Mouse (Mus musculus) midbrain, embryonic 11.5 days (tissue): Measurements from ENCODE around the gene Syngr1. TPM values are rescaled to one million over a fixed set of nuclear protein-coding genes. Genes with fewer than 3 reads are reported as not detected.

Experiments
- ATAC-seq: fragments of 200-750 bp; cut with Nextera tagmentation; 2 replicates; pipeline ENCODE4 v1.8.0; 2017; ENCODE audit warnings: moderate TSS enrichment, moderate library complexity; ENCODE audit not compliant: low FRiP score
- DNase-seq: peaks from one replicate; pipeline ENCODE4 v3.0.0; 2015; ENCODE audit warnings: low spot score; ENCODE audit errors: missing footprints
- H3K27ac ChIP-seq: fragments of 300-500 bp; sonication (generic); 2 replicates; pipeline ENCODE4 v1.5.1; 2014; ENCODE audit warnings: low read depth, low read length
- H3K27me3 ChIP-seq: fragments of 300-500 bp; sonication (generic); 2 replicates; pipeline ENCODE4 v1.6.1; 2014; ENCODE audit warnings: mild to moderate bottlenecking, low read length, moderate library complexity, mixed read lengths; ENCODE audit not compliant: control insufficient read depth, insufficient read depth
- H3K36me3 ChIP-seq: fragments of 300-500 bp; sonication (generic); 2 replicates; pipeline ENCODE4 v1.6.1; 2014; ENCODE audit warnings: mild to moderate bottlenecking, low read length, moderate library complexity, mixed read lengths; ENCODE audit not compliant: control insufficient read depth, insufficient read depth
- H3K4me1 ChIP-seq: fragments of 300-500 bp; sonication (generic); 2 replicates; pipeline ENCODE4 v1.6.1; 2014; ENCODE audit warnings: low read length; ENCODE audit not compliant: control insufficient read depth, insufficient read depth
- H3K4me2 ChIP-seq: fragments of 300-500 bp; sonication (generic); 2 replicates; pipeline ENCODE4 v1.6.1; 2014; ENCODE audit warnings: mild to moderate bottlenecking, moderate library complexity
- H3K4me3 ChIP-seq: fragments of 300-500 bp; sonication (generic); 2 replicates; pipeline ENCODE4 v1.5.1; 2014; ENCODE audit warnings: low read depth, low read length
- H3K9ac ChIP-seq: fragments of 300-500 bp; sonication (generic); 2 replicates; pipeline ENCODE4 v1.6.1; 2014; ENCODE audit warnings: low read length
- H3K9me3 ChIP-seq: fragments of 300-500 bp; sonication (generic); 2 replicates; pipeline ENCODE4 v1.6.1; 2016; ENCODE audit warnings: low read length; ENCODE audit not compliant: control insufficient read depth
- WGBS: fragments of 180-500 bp; shearing (Covaris S2); extraction: QIAGEN DNeasy Blood & Tissue Kit; methylation state at CpG from one replicate; pipeline ENCODE4 v1.1.7; 2014; 5-methylcytosine and 5-hydroxymethylcytosine counted together
- polyA plus RNA-seq: library from polyadenylated mRNA; unstranded; fragments of >200 nt; fragmentation: Nextera tagmentation; extraction: Ambion mirVana; gene quantifications from 2 replicates; pipeline ENCODE4 v1.2.1, GENCODE M21; 2014

Syngr1 gene
- polyA plus RNA-seq, 1 experiment from 2014 or later = 7.4 TPM

DNA sequence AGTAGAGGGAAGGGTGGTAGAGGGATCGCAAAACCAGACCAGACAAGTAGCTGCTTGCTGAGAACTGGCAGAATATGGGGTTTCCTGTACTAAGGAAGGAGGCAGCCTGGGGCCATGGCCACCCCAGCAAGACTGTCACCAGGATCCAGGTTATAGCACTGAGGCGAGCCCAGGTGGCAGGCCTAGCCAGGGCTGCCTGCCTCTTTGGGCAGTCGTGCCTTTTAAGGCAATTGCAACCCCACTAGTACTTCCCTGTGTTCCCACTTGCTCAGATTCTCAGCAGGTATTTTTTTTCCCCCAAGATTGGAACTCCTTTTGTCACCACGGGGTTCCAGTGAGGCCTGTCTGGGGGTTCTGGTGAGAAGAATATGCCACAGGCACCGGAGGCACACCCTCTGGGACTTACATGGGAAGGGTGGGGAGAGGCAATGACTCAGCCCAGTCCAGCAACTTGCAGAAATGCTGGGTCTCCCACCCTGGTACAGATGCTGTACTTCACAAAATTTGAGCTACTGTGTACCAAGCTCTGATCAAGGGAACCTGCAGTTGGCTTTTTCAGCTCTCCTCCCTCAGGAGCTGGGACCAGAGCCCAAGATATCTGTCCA is 15.3 kb upstream of the Syngr1 start:
- ATAC-seq (peak; percentile 28; the same call in 1 of the 2 replicates), DNase-seq (no peak)
- 31% methylated on average over 5 of the region's 5 CpGs for WGBS
- H3K4me2 ChIP-seq = no peak overlapping the region
- H3K27ac ChIP-seq = no peak overlapping the region
- no peaks in the 10 kb centered on the region for H3K27me3 ChIP-seq
- peak overlapping the region; percentile 12; the same call in 1 of the 2 replicates for H3K9ac ChIP-seq
- peaks cover 24% of the 10 kb centered on the region for H3K36me3 ChIP-seq
- H3K4me1 ChIP-seq = peaks cover 7% of the 10 kb centered on the region
- no peaks in the 10 kb centered on the region for H3K9me3 ChIP-seq
- no peak overlapping the region for H3K4me3 ChIP-seq

DNA sequence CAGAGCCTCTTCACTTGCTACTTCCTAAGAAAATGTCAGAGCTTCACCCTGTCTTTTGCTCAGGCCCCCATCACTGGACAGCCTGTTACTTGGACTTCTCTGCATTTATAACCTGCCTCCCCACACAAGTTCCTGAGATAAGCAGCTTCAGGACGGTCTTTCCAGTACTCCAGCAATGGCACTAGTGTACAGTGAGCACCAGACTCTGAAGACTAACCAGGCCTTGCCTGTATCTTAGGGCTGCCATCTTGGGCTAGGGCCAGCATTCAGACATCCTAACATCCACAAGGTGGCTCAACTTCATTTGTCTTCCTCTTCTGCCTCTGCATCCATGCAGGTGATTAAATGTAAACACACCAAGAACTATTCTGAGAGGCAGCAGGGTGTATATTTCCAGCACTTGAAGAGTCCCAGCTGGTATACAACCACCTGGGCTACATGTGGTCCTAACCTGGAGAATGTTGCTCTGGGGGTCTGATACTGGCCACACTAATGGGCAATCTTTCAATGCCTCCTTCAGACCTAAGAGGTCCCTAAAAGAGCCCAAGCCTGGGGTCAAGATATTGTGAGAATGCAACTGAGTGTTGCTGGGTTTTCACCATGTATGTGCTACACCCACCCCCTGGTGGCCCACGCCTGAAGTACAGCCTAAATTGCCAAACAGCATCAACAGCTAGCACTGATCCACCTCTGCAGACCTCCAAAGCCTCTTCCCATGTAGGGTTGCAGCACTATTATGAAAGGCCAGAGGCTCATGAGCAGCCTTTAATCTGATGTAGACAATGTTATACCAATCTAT is 14.6 kb upstream of the Syngr1 start:
- 0 out of 2 replicates have a peak, but pooled peaks have one; percentile 31 for ATAC-seq
- 4% methylated on average over 2 of the region's 2 CpGs for WGBS
- no peak overlapping the region for H3K27ac ChIP-seq
- no peak overlapping the region for H3K4me3 ChIP-seq
- H3K9ac ChIP-seq = no peak overlapping the region
- H3K4me2 ChIP-seq = no peak overlapping the region
- peaks cover 29% of the 10 kb centered on the region for H3K36me3 ChIP-seq
- peak; percentile 98 for DNase-seq
- peaks cover 14% of the 10 kb centered on the region for H3K4me1 ChIP-seq
- H3K27me3 ChIP-seq = no peaks in the 10 kb centered on the region
- H3K9me3 ChIP-seq = no peaks in the 10 kb centered on the region

DNA sequence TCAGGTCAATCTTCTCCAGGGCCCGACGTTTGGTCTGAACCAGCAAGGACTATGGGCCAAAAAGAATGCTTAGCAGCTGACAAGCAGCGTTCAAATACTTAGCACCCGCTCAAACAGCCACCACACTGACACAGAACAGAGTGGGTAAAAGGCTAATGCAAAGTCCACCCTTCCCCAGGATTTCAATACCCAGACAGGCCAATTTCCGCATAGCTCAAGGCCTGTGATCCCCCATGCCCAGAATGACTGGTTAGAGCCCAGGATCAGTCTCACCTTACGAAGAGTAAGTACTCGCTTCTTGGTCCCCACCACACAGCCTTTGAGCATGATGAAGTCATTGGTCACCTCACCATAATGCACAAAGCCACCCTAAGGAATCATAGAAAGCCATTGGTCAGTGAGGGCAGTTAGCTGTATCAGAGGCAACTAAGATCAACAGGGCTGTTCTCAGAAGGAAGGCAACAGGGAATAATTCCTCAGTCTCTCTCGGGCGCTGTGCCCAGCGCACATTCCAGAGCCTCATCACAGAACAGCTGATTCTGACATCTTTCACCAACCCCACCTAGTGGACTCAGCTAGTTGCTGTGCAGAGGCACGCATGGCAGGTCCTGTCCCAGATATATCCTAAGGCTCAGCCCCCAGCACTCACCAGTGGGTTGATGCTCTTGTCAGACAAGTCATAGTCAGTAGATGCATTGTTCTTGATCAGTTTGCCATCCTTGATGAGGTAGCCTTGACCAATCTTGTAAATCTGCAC is 12.9 kb upstream of the Syngr1 start:
- H3K27ac ChIP-seq = no peak overlapping the region
- no peaks in the 10 kb centered on the region for H3K9me3 ChIP-seq
- 67% methylated on average over 11 of the region's 11 CpGs for WGBS
- H3K4me1 ChIP-seq = peaks cover 22% of the 10 kb centered on the region
- H3K4me3 ChIP-seq = no peak overlapping the region
- no peaks in the 10 kb centered on the region for H3K27me3 ChIP-seq
- ATAC-seq = no peak
- no peak overlapping the region for H3K4me2 ChIP-seq
- no peak for DNase-seq
- H3K9ac ChIP-seq = no peak overlapping the region
- peaks cover 32% of the 10 kb centered on the region for H3K36me3 ChIP-seq

DNA sequence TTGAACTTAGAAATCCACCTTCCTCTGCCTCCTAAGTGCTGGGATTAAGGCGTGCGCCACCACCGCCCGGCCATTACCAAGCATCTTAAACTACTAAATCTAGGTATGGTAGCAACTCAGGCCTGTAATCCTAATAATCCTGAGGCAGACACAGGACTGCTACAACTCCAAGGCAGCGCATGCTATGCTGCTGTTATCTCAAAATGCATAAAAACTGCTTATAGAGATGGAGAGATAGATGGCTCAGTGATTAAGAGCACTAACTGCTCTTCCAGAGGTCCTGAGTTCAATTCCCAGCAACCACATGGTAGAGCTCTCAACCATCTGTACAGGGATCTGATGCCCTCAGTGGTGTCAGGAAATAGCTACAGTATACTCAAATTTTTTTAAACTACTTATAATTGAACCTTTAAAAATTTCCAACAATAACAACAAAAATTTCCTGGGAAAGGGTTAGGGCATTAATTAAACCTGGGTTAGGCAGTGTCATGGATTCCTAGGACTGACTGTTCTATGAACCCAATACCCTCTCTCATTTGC is 11.9 kb upstream of the Syngr1 start:
- Histone ChIP-seq H3K27ac (no peak overlapping the region), H3K4me2 (no peak overlapping the region), H3K9ac (no peak overlapping the region), H3K4me3 (no peak overlapping the region), H3K27me3 (no peaks in the 10 kb centered on the region), H3K9me3 (no peaks in the 10 kb centered on the region), H3K36me3 (peaks cover 32% of the 10 kb centered on the region), H3K4me1 (peaks cover 22% of the 10 kb centered on the region)
- DNase-seq (no peak), ATAC-seq (no peak)
- WGBS = 93% methylated on average over 5 of the region's 5 CpGs

DNA sequence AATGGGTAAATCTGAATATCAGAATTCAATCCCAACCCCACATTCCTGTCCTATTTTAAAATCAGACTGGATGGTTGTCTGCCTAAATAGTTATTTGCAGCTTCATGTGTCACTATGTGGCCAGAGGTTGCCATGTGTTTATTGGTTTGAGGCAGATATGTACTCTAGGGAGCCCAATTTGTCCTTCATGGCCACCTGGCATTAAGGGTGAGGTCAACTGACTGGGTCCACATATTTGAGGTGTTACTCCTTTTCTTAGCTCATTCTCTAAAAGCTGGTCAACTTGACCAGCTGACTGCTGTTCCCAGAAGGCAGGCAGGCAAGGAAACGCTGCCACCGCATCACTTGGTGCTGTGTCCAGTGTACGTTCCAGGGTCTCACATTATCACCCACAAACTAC is 11.2 kb upstream of the Syngr1 start:
- Histone ChIP-seq H3K4me3 (peak overlapping the region; percentile 3; the same call in 1 of the 2 replicates), H3K9ac (peak overlapping the region; percentile 33; the same call in 1 of the 2 replicates), H3K4me1 (peaks cover 22% of the 10 kb centered on the region), H3K36me3 (peaks cover 32% of the 10 kb centered on the region), H3K27me3 (no peaks in the 10 kb centered on the region), H3K4me2 (no peak overlapping the region), H3K27ac (no peak overlapping the region), H3K9me3 (no peaks in the 10 kb centered on the region)
- DNase-seq (no peak), ATAC-seq (no peak)
- 87% methylated on average over 3 of the region's 3 CpGs for WGBS

DNA sequence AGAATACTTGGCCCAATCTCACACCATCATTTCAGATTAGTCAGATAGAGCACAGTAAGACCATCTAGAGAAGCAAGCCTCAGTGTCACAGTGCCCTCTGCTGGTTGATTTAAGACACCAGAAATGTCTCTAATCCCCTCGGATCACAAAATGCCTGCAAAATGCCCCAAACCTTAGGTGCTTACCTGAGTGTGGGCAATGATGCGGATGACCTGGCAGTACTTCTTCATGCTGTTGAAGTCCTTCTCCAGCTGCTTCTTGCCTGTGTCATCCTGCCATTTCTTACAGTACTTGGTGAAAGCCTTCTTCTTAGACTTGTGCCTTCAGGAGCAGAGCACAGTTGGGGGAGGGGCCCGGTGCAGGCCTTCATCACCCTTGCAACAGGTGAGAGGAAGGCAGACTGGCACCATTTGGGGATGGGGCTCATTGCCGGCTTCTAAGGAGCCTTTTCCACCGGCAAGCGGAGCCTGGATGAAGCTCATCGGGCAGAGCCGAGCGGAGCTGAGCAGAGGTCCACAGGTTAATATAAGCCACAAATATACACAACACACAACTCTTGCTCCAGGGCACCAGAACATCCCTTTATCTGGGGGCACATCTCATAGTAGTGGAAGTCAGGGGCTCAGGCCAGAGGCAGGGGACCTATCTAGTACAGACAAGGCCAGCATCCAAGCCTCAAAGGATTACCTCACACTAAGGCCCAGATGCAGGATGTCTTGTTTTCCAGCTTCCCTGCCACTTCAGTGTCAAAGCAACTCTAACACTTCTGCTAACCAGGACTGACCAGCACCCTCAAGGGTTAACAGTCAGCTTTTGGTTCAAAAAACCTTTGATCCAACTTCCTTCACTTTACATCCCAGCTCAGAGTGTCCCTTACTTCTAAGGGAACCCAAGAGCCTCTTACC is 10.2 kb upstream of the Syngr1 start:
- peak overlapping the region; percentile 78 for H3K4me3 ChIP-seq
- peak overlapping the region; percentile 55 for H3K4me2 ChIP-seq
- peaks cover 32% of the 10 kb centered on the region for H3K36me3 ChIP-seq
- no peak overlapping the region for H3K27ac ChIP-seq
- H3K9ac ChIP-seq = peak overlapping the region; percentile 97
- H3K9me3 ChIP-seq = no peaks in the 10 kb centered on the region
- 55% methylated on average over 9 of the region's 9 CpGs for WGBS
- H3K4me1 ChIP-seq = peaks cover 22% of the 10 kb centered on the region
- H3K27me3 ChIP-seq = no peaks in the 10 kb centered on the region
- no peak for ATAC-seq
- DNase-seq = no peak

DNA sequence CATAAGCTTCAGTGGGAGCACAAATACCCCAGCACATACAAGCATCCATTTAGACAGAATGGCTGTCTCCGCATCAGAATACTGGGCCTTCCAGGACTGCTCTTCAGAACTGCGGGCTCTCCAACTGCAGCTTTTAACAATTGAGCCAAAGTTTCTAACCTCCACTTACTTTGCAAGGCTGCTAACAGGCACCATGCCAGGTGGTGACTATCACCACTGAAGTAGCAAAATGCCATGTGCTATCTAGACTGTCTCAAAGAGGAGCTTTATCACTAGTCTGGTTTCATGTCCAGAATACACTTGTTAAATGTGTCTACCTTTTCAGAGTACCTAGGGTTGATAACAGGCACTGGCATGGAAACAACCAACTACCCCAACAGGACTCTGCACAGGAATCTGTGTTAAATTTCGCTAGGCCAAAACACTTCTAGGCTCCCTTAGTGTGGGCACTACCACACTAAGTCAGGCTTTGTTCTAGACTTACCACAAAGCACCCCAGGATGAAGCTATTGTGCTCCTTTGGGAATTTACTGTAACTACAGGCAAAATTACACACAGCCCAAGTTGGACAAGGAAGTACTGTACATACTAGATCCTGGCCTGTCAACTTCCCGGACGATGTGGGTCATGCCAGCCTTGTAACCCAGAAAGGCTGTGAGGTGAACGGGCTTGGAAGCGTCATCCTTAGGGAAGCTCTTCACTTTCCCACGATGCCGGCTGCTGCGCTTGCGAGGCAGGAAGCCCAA is 9.2 kb upstream of the Syngr1 start:
- peak overlapping the region; percentile 97 for H3K9ac ChIP-seq
- H3K4me3 ChIP-seq = peak overlapping the region; percentile 78
- 9% methylated on average over 11 of the region's 11 CpGs for WGBS
- DNase-seq (no peak), ATAC-seq (no peak)
- H3K27me3 ChIP-seq = no peaks in the 10 kb centered on the region
- H3K27ac ChIP-seq = peak overlapping the region; percentile 1; the same call in 1 of the 2 replicates
- peaks cover 22% of the 10 kb centered on the region for H3K4me1 ChIP-seq
- H3K9me3 ChIP-seq = no peaks in the 10 kb centered on the region
- H3K4me2 ChIP-seq = peak overlapping the region; percentile 55
- peaks cover 32% of the 10 kb centered on the region for H3K36me3 ChIP-seq
